Mouse (Mus musculus) lung, postnatal 0 days (tissue): ENCODE data around the gene Lct. TPM values are rescaled to one million over a fixed set of nuclear protein-coding genes. Genes with fewer than 3 reads are reported as not detected.
"Not testable (repeated sequence)": the region's sequence is repeated elsewhere in the genome, so short reads cannot be mapped to it uniquely, and the experiment has no call there.

Experiments used
- ATAC-seq: fragments of 200-750 bp; cut with Nextera tagmentation; 2 replicates; pipeline ENCODE4 v1.8.0; 2017; ENCODE audit warnings: moderate library complexity
- DNase-seq: peaks from one replicate; pipeline ENCODE4 v3.0.0-alpha.2; 2016; ENCODE audit warnings: low spot score
- H3K27ac ChIP-seq: fragments of 300-500 bp; sonication (generic); 2 replicates; pipeline ENCODE4 v1.5.1; 2014; ENCODE audit warnings: antibody characterized with exemption, mild to moderate bottlenecking, low read length, mixed read lengths
- H3K27me3 ChIP-seq: fragments of 300-500 bp; sonication (generic); replicated peaks from 2 replicates; pipeline ENCODE4 v1.6.1; 2014; ENCODE audit warnings: low read length, mixed read lengths; ENCODE audit not compliant: insufficient read depth
- H3K36me3 ChIP-seq: fragments of 300-500 bp; sonication (generic); 2 replicates; pipeline ENCODE4 v1.6.1; 2014; ENCODE audit warnings: low read length, mixed read lengths; ENCODE audit not compliant: insufficient read depth
- H3K4me1 ChIP-seq: fragments of 300-500 bp; sonication (generic); 2 replicates; pipeline ENCODE4 v1.6.1; 2014; ENCODE audit warnings: antibody characterized with exemption, low read depth, low read length, mixed read lengths; ENCODE audit not compliant: insufficient read depth
- H3K4me2 ChIP-seq: fragments of 300-500 bp; sonication (generic); replicated peaks from 2 replicates; pipeline ENCODE4 v1.6.1; 2014; ENCODE audit warnings: low read depth, mild to moderate bottlenecking, low read length, moderate library complexity, mixed read lengths
- H3K4me3 ChIP-seq: fragments of 300-500 bp; sonication (generic); 2 replicates; pipeline ENCODE4 v1.5.1; 2014; ENCODE audit warnings: low read depth, low read length
- H3K9ac ChIP-seq: fragments of 300-500 bp; sonication (generic); replicated peaks from 2 replicates; pipeline ENCODE4 v1.6.1; 2014; ENCODE audit warnings: low read depth, mild to moderate bottlenecking
- H3K9me3 ChIP-seq: fragments of 300-500 bp; sonication (generic); 2 replicates; pipeline ENCODE4 v1.6.1; 2016; ENCODE audit warnings: low read length, mixed read lengths
- CTCF ChIP-seq: IDR thresholded peaks from 2 replicates; pipeline ENCODE4 v1.5.1; 2016; ENCODE audit warnings: antibody characterized with exemption, mild to moderate bottlenecking
- EP300 ChIP-seq: IDR thresholded peaks from 2 replicates; pipeline ENCODE4 v1.6.1; 2016; ENCODE audit warnings: antibody characterized with exemption, mild to moderate bottlenecking, control low read depth
- WGBS: fragments of 180-500 bp; shearing (Covaris S2); extraction: QIAGEN DNeasy Blood & Tissue Kit; methylation state at CpG from one replicate; pipeline ENCODE4 v1.1.7; 2014; 5-methylcytosine and 5-hydroxymethylcytosine counted together
- polyA plus RNA-seq: library from polyadenylated mRNA; unstranded; fragments of >200 nt; fragmentation: Nextera tagmentation; extraction: Ambion mirVana; gene quantifications from 2 replicates; pipeline ENCODE4 v1.2.1, GENCODE M21; 2015

The Lct gene
- polyA plus RNA-seq, 1 experiment from 2014 or later = not detected

GRCm38 (mm10) chr1:128270731-128271130 lies 57.4 kb downstream of the Lct start:
- Histone ChIP-seq H3K9ac (no peak overlapping the region), H3K36me3 (peaks cover 49% of the 10 kb centered on the region), H3K9me3 (no peaks in the 10 kb centered on the region), H3K27me3 (no peaks in the 10 kb centered on the region), H3K4me3 (no peak overlapping the region), H3K27ac (no peak overlapping the region), H3K4me2 (no peak overlapping the region), H3K4me1 (no peaks in the 10 kb centered on the region)
- 80% methylated on average over 3 of the region's 3 CpGs for WGBS
- ATAC-seq = no peak
- TF ChIP-seq EP300 (no peak), CTCF (no peak)
- peak; percentile 11 for DNase-seq

- H3K9ac ChIP-seq, H3K27me3 ChIP-seq, H3K4me1 ChIP-seq, H3K27ac ChIP-seq, H3K4me3 ChIP-seq, H3K4me2 ChIP-seq, ATAC-seq, H3K9me3 ChIP-seq, DNase-seq: not testable (repeated sequence)
- H3K36me3 ChIP-seq = peaks cover 42% of the 10 kb centered on the region
- WGBS = 78% methylated on average over 7 of the region's 7 CpGs
Measured at GRCm38 (mm10) chr1:128267061-128267460, 61.1 kb downstream of the Lct start.

GRCm38 (mm10) chr1:128244727-128245355 lies 83.3 kb downstream of the Lct start:
- peak overlapping the region; percentile 70 for H3K9ac ChIP-seq
- H3K4me3 ChIP-seq = peak overlapping the region; percentile 77
- H3K27me3 ChIP-seq = no peaks in the 10 kb centered on the region
- H3K4me2 ChIP-seq = peak overlapping the region; percentile 82
- no peaks in the 10 kb centered on the region for H3K9me3 ChIP-seq
- peak overlapping the region; percentile 93 for H3K27ac ChIP-seq
- TF ChIP-seq CTCF (no peak), EP300 (no peak)
- no peak for ATAC-seq
- DNase-seq = peak; percentile 40
- no peaks in the 10 kb centered on the region; the same call in 1 of the 2 replicates for H3K4me1 ChIP-seq
- 2% methylated on average over 14 of the region's 19 CpGs for WGBS
- H3K36me3 ChIP-seq = no peaks in the 10 kb centered on the region

GRCm38 (mm10) chr1:128243996-128244726 lies 84.0 kb downstream of the Lct start:
- Histone ChIP-seq H3K4me2 (peak overlapping the region; percentile 82), H3K9ac (peak overlapping the region; percentile 70), H3K36me3 (no peaks in the 10 kb centered on the region), H3K4me1 (no peaks in the 10 kb centered on the region; the same call in 1 of the 2 replicates), H3K27ac (peak overlapping the region; percentile 93), H3K9me3 (no peaks in the 10 kb centered on the region), H3K4me3 (peak overlapping the region; percentile 77), H3K27me3 (no peaks in the 10 kb centered on the region)
- DNase-seq (peak; percentile 98), ATAC-seq (peak; percentile 98)
- TF ChIP-seq EP300 = no peak
- 2% methylated on average over 70 of the region's 71 CpGs for WGBS

- DNase-seq = no peak
- Histone ChIP-seq H3K4me3 (peak within 1 kb of the TSS; percentile 77), H3K4me2 (peak within 1 kb of the TSS; percentile 82), H3K27me3 (no peaks in the 10 kb centered on the region), H3K9ac (peak within 1 kb of the TSS; percentile 70), H3K4me1 (no peaks in the 10 kb centered on the region; the same call in 1 of the 2 replicates), H3K9me3 (no peaks in the 10 kb centered on the region), H3K36me3 (no peaks in the 10 kb centered on the region), H3K27ac (peak within 1 kb of the TSS; percentile 93)
- 6% methylated on average over 10 of the region's 10 CpGs for WGBS
- peak; percentile 5; the same call in 1 of the 2 replicates for ATAC-seq
- TF ChIP-seq EP300 = no peak
- TF ChIP-seq CTCF = no peak
Measured at GRCm38 (mm10) chr1:128243627-128243995, 84.5 kb downstream of the Lct start, which contains the start of gene Ubxn4. Gene Ubxn4 (plus strand): TSS chr1:128243964.

GRCm38 (mm10) chr1:128235181-128235580 lies 92.9 kb downstream of the Lct start:
- H3K27me3 ChIP-seq = no peaks in the 10 kb centered on the region
- no peak overlapping the region for H3K9ac ChIP-seq
- TF ChIP-seq CTCF = no peak
- no peak for TF ChIP-seq EP300
- WGBS = 96% methylated on average over 4 of the region's 4 CpGs
- ATAC-seq (no peak), DNase-seq (no peak)
- no peaks in the 10 kb centered on the region for H3K4me1 ChIP-seq
- H3K27ac ChIP-seq = no peak overlapping the region
- no peaks in the 10 kb centered on the region for H3K9me3 ChIP-seq
- H3K4me3 ChIP-seq = no peak overlapping the region
- H3K36me3 ChIP-seq = peaks cover 18% of the 10 kb centered on the region; the same call in 1 of the 2 replicates
- no peak overlapping the region for H3K4me2 ChIP-seq

Other genes starting within 250 kb of the Lct start
- gene Zranb3, start 225.3 kb downstream of the Lct start, polyA plus RNA-seq = 1.0 and 1.5 TPM in 2 replicates
- 38.8 and 42.9 TPM in 2 replicates for gene R3hdm1, start 225.0 kb downstream of the Lct start, polyA plus RNA-seq
- gene Ubxn4, start 84.4 kb downstream of the Lct start, polyA plus RNA-seq = 70.9 and 72.7 TPM in 2 replicates
- 37.8 and 38.5 TPM in 2 replicates for gene Mcm6, start 31.3 kb upstream of the Lct start, polyA plus RNA-seq
- 68.5 and 80.8 TPM in 2 replicates for gene Dars, start 89.0 kb upstream of the Lct start, polyA plus RNA-seq